Mouse (Mus musculus) small intestine, adult 2 months (tissue): ENCODE measurements around the gene Bmp8b.

Experiments used
- CTCF ChIP-seq: fragments of 200-500 bp; IDR thresholded peaks from 2 replicates; pipeline ENCODE4 v1.5.1; 2012; ENCODE audit warnings: low read depth, mild to moderate bottlenecking, control low read depth, inconsistent platforms, low read length, moderate library complexity, mixed read lengths; ENCODE audit not compliant: insufficient replicate concordance, insufficient read length; ENCODE audit errors: extremely low read depth
- POLR2A ChIP-seq: fragments of 200-500 bp; IDR thresholded peaks from 2 replicates; pipeline ENCODE4 v1.6.1; 2012; ENCODE audit warnings: low read depth, mild to moderate bottlenecking, control low read depth, inconsistent platforms, low read length, moderate library complexity

- no peak for TF ChIP-seq CTCF
- TF ChIP-seq POLR2A: no peak
Observed at GRCm38 (mm10) chr4:123127051-123127450, 22.1 kb downstream of the Bmp8b start.
